Mouse (Mus musculus) splenic B cell, adult 2 months (primary cell): ENCODE measurements at regions not wholly inside any gene's neighbourhood (a gene's known extent, or its start where the extent isn't known, plus 50 kb on each side); places are given as distances from the start of the nearest gene placed in this dataset.
"Not testable (repeated sequence)": the region's sequence is repeated elsewhere in the genome, so short reads cannot be mapped to it uniquely, and the experiment has no call there.

ENCODE experiments used
- DNase-seq: peaks from one replicate; pipeline ENCODE4 v3.0.0-alpha.2; 2011; ENCODE audit warnings: low read depth, low spot score
- H3K27me3 ChIP-seq: 2 replicates; pipeline ENCODE4 v1.6.1; 2012; ENCODE audit warnings: mild to moderate bottlenecking, low read length, moderate library complexity, mixed read lengths; ENCODE audit not compliant: control insufficient read depth, poor library complexity, insufficient read depth, severe bottlenecking
- H3K36me3 ChIP-seq: 2 replicates; pipeline ENCODE4 v1.6.1; 2012; ENCODE audit warnings: mild to moderate bottlenecking, low read length, moderate library complexity, mixed read lengths; ENCODE audit not compliant: control insufficient read depth, poor library complexity, insufficient read depth, severe bottlenecking

DNA sequence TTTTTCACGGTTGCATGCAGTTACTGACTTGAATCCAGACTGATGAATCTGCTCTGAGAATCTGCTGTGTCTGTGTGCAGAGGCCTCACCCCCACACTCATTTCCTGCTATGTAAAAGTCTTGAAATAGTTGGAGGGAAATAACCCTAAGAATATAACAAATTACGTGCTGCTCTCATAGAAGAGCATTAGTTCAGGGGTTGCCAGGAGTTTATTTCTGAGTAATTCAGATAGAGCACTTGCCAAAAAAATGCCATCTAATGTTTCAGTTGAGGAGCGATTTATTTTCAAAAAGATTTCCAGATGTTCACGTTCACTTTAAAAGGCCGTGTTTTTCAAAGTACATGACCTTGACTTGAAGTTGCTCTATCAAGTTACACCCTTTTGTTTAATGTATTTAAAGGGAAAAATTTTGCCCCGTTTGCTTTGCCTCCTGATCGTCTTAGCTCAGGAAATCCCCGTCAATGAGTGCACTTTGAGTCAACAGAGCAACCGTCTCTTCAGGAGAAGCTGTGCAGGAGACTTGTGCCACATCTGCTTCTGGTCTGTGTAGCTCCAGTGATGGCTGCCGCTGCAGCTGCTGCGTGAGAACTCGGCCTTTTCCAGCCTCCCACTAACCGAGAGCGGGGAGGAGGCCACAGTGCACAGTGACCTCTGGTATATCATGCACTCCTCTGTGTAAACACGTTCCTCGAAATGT lies 50.9 kb upstream of the Sec61g start:
- peak; percentile 40 for DNase-seq
- Histone ChIP-seq H3K36me3 (no peaks in the 10 kb centered on the region), H3K27me3 (no peaks in the 10 kb centered on the region)

DNA sequence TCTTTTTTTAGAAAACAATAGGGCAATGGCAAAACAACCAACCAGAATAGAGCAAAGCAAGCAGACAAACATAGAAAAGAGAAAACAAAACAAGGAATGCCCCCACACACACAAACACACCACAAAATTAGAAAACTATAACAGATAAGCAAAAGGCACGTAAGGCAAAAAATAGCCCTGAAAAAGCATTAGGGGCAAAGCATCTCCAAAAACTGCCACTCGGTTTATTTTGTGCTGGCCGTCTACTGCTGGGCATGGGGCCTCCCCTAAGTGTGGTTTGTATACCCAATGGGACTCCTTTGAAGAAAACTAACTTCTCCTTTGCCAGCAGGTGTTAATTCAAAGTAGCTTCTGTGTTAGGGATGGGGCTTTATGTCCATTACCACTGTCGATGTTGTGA lies 53.4 kb upstream of the Sec61g start:
- peak; percentile 64 for DNase-seq

DNA sequence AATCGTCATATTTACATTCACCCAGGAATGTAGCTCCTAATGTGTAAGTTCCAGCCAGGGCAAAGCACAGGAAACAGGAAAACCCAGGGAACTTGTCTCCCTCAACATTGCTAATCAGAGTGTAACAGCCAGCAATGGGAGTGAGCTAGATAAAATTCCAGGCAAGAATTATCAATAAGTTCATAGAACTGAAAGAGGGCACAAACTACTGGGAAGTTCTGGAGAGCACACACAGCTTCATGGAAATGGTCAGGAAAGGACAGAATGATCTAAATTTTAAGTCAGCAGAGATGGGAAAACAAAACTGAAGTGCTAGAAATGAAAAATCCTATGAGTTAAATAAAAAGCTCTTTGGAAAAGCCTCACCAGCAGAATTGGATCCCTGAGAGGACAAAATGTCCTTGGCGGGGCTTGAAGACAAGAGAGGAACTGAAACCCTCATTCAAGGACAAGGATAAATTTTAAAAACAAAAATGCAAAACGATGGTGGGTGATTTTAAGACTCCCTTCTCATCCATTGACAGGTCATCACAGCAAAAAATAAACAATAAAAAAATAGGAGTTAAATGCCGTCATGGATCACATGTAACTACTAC lies 80.9 kb upstream of the Sec61g start:
- no peak for DNase-seq
- Histone ChIP-seq H3K36me3 (no peaks in the 10 kb centered on the region), H3K27me3 (no peaks in the 10 kb centered on the region)

More for the DNA sequence above, 53.4 kb upstream of the Sec61g start:
- Histone ChIP-seq H3K36me3 (no peaks in the 10 kb centered on the region), H3K27me3 (no peaks in the 10 kb centered on the region)

DNA sequence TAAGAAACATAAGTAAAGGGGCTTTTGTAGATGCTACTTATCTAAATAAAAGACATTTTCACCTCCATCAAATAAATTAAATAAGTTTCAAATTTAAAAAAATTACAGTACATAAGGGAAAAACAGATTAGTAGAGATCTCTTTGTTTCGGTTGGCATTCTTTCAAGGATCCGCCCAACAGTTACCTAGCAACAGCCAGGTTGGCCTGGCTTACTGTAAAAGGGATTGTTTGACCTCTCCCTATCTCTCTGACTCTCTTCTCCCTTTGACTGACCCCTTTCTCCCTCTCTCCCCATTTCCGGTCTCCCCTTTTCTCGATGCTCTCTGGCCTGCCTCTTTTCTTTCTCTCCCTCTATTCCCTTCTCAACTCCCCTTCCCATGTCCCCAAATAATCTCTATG lies 82.3 kb upstream of the Sec61g start:
- no peaks in the 10 kb centered on the region for H3K27me3 ChIP-seq
- no peak for DNase-seq
- H3K36me3 ChIP-seq, result no peaks in the 10 kb centered on the region

DNA sequence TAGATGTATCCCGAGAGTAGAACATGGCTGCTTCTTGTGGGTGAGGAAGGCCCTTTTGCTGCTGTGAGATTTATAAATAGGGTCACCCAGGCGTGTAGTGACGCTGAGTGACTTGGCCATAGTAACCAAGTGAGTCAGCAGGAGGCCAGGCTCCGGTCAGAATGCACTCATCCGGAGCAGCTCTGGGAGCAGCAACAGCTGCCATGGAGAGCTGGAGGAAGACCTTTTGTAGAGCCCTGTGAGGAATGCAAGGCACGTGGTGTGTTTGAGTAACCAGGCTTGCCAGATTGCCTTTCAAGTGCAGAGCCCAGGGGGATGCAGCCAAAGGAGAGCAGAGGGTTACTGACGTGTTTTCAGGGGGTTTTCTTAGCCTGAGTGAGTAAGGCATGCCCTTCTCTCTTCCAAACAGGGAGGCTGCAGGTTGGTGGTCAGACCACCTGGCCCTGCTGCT lies 83.2 kb upstream of the Sec61g start:
- DNase-seq, result no peak

DNA sequence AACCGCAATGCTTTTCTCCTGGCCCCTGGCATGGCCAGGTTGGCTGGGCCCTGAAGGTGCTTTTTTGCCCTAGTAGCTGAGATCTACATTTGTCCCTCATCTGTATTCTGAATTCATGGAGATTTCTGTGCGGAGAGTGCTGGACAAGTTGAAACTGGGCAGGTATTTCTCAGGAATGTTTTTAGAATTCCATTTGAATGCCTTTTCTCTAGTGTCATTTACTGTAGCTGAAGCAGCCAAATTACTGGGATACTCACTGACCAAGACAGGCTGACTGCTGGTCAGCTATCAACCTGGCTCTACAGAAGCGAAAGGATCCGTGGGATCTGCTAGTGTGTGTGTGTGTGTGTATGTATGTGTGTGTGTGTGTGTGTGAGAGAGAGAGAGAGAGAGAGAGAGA lies 83.7 kb upstream of the Sec61g start:
- DNase-seq, result no peak
- H3K36me3 ChIP-seq, result no peaks in the 10 kb centered on the region
- H3K27me3 ChIP-seq, result no peaks in the 10 kb centered on the region

More for the DNA sequence above, 83.2 kb upstream of the Sec61g start:
- H3K27me3 ChIP-seq, result no peaks in the 10 kb centered on the region
- H3K36me3 ChIP-seq, result no peaks in the 10 kb centered on the region

DNA sequence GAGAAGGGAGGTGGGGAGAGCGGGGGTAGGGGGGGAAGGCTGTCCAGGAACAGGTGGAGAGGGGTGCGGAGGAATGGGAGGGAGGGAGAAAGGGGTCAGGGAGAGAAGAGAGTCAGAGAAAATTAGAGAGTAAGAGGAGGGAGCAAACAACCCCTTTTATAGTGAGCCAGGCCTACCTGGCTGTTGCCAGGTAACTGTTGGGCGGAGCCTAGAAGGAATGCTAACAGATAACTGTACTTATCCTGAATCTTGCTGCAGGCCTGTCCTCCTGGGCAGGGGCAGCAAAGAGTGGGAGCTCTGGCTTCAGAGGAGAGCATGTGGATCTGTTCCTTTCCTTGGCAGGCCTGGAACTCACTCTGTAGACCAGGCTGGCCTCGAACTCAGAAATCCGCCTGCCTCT lies 84.5 kb upstream of the Sec61g start:
- H3K27me3 ChIP-seq, result no peaks in the 10 kb centered on the region
- no peak for DNase-seq
- H3K36me3 ChIP-seq, result no peaks in the 10 kb centered on the region

DNA sequence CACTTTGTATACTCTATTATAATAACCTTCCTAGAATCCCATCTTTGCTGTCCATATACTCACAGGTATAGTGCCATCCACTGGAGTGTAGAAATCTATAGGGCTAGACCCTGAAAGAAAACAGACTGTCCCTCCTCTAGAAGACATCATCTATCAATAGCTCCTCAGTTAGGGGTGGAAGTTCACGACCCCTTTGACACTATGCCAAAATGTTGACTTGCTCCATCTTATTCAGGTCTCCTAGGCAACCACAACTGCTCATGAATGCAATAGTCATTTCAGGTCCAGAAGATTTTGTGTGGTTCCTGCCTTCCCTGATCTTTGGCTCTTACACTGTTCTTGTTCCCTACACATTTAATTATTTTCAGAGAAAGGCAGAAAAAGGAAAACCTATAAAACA lies 86.5 kb upstream of the Sec61g start:
- DNase-seq, result no peak
- Histone ChIP-seq H3K36me3 (no peaks in the 10 kb centered on the region), H3K27me3 (no peaks in the 10 kb centered on the region)

DNA sequence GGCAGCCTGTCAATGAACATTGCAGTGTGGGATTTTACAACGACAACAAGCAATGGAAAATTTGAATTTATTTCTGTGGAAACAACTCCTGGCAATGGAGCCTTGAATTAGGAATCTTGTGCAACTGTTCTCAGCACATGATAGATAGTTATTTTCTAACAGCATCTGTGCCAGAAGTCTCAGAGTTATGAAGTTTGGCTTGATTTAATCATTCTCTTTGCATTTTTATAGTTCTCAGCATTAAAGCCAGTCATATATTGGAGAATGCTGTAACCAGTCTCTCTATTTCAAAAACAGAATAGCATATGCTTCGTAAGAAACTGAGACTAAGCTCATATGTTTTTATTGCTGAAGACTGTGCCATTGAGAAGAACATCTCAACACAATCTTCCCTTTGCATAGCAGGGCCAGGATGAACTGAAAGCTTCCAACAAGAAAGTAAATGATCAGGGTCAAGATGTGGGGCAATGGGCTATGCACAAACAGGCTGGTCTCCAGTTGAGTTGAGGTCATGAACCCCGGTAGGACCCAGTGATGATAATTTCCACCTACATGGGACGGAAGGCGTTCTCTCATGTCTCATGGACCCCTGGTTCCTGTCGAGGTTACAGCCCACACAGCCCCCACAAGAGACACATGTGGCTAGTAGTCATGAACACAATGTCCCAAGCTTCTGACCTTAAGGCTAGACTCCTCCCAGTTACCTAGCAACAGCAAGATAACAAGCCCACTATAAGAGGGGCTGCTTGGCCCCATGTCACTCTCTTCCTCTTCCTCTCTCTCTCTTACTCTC lies 89.0 kb upstream of the Sec61g start:
- DNase-seq, result no peak
- no peaks in the 10 kb centered on the region for H3K27me3 ChIP-seq
- H3K36me3 ChIP-seq, result no peaks in the 10 kb centered on the region

DNA sequence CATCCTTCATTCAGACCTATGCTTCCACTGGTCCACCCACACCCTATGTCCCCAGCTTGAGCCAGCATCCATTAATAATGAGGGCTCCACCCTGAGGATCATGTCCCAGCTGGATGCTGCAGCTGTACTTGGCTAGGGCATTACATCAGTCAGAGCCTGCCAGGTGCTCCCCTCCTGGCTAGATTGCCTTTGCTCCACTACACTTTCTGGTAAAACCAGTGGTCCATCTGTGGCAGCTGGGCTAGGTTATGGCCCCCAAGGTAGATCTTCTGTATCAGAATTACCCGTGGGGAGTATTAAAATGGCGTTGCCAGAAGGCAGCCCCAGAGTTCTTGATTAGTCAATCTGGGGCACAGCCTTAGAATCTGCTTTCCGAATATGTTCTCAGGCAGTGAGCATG lies 94.7 kb upstream of the Sec61g start:
- DNase-seq, result no peak
- Histone ChIP-seq H3K36me3 (no peaks in the 10 kb centered on the region), H3K27me3 (no peaks in the 10 kb centered on the region)

DNA sequence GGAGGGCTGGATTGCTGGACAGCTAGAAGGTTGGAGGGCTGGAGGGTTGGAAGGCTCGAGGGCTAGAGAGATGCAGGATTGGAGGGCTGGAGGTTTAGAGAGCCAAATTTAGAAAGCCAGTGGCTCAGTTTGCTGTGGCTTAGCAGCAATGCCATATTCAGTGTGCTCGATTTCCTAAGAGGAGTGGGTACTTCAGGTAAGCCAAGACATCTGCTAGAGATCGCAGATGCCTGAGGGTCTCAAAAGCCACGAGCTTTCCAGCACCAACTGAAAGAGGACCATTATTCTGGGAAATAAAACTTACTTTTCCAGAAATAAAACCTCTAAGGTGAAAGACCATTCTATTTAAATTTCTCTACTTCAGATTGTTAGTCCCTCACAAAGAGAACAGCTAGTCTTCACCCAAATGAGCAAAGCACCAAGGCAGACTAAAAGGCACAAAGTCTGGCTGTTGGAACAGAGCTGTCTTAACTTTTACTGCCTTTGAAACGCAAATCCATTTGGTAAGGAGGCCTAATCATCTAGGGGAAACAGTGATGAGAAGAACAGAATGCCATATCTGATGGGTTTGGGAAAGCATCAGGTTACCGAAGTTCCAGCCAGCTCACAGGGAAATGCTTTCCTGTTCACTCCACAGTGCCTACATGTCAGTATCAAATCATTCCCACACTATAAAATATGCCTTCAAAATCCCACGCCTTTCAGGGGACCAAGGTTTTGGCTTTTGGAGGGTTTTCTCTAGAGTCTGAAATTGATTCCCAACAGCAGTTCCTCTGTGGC lies 98.3 kb upstream of the Sec61g start:
- Histone ChIP-seq H3K36me3 (no peaks in the 10 kb centered on the region), H3K27me3 (no peaks in the 10 kb centered on the region)
- no peak for DNase-seq

DNA sequence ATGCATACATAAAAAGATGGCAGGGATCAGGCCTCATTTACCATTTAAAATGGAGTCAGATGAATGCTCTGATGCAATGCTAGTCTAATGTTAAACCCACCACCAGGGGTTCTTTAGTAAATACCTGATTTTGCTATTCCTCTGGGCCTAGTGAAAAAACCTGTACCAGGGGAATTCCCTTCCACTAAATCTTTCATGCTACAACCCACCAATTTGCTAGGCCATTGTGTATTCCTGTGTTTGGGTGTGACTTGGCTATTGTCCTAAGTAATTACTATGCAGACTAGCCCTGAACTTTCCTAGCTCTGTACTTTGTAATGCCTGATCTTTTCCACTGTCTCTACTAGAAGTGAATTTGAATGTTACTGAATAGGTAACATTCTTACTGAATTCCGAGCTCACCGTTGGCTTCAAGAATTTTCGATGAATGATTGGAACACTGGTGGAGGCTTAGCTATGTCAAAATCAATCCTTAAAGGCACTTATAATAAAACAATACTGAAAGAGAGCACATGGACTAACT lies 99.7 kb upstream of the Sec61g start:
- not testable (repeated sequence) for H3K27me3 ChIP-seq, DNase-seq, H3K36me3 ChIP-seq

DNA sequence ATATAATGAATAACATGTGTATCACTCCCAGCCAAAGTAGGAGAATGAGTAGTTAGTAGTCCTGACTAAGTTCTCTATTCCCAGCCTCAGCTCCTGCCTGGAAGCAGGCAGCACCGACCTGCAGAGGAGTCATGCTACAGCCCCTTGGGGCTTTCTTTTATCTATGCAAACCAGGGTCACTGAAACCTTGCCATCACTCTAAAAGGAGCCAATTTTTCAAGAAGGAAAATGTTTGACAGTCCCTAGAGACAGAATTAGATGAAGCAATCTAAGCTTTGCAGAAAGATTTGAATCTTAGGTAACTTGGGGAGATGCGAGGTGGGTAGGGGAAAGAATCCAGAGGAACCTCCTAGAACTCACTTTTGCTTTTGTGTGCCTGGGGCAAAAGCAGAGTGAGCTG lies 103.5 kb upstream of the Sec61g start:
- H3K36me3 ChIP-seq, result no peaks in the 10 kb centered on the region
- no peaks in the 10 kb centered on the region for H3K27me3 ChIP-seq
- DNase-seq, result no peak

DNA sequence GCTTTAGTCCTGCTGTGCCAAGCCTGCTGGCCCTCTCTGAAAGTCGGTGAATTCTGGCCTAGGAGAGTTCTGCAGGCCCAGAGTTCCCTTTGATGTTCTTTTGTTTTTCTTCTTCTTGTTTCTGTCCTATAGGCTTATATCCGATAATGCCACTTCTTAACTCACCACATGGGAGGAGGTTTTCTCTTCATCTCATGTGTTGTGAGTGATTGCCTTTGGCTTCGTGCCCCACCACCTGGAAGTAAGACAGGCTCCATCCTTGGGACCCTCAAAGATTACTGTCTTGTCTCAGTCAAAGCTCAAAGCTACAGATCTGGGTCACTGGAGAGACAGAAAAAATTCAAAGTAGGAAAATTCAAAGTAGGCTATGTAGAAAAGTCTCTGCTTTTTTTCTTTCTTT lies 104.2 kb upstream of the Sec61g start:
- Histone ChIP-seq H3K36me3 (no peaks in the 10 kb centered on the region), H3K27me3 (no peaks in the 10 kb centered on the region)
- DNase-seq, result no peak
